Mouse (Mus musculus) stomach, postnatal 0 days (tissue): ENCODE results near the gene Ppfibp2.

ENCODE experiments used
- CTCF ChIP-seq: IDR thresholded peaks from 2 replicates; pipeline ENCODE4 v1.5.1; 2016; ENCODE audit warnings: antibody characterized with exemption, low read depth, mild to moderate bottlenecking, moderate library complexity
- EP300 ChIP-seq: optimal IDR thresholded peaks from 2 replicates; pipeline ENCODE3; 2016; ENCODE audit warnings: antibody characterized with exemption

- TF ChIP-seq CTCF (no peak), EP300 (no peak)
These were observed 175.8 kb downstream of the Ppfibp2 start for GRCm38 (mm10) chr7:107770812-107771211.
